Mouse (Mus musculus) brain, embryonic 14.5 days (tissue): ENCODE measurements at regions not wholly inside any gene's neighbourhood (a gene's known extent, or its start where the extent isn't known, plus 50 kb on each side); places are given as distances from the start of the nearest gene placed in this dataset.

Source experiments
- CTCF ChIP-seq: fragments of 200-500 bp; IDR thresholded peaks from 2 replicates; pipeline ENCODE4 v1.5.1; 2012; ENCODE audit warnings: inconsistent platforms, mild to moderate bottlenecking, moderate library complexity, borderline replicate concordance; ENCODE audit not compliant: insufficient read depth, insufficient read length; ENCODE audit errors: extremely low read depth
- POLR2A ChIP-seq: fragments of 200-500 bp; IDR thresholded peaks from 2 replicates; pipeline ENCODE4 v1.6.1; 2012; ENCODE audit warnings: mild to moderate bottlenecking, inconsistent platforms, borderline replicate concordance; ENCODE audit not compliant: poor library complexity, insufficient read depth, insufficient read length, severe bottlenecking; ENCODE audit errors: extremely low read depth

- no peak for TF ChIP-seq POLR2A
- TF ChIP-seq CTCF, result no peak
Measured at GRCm38 (mm10) chr4:142362071-142362470, 122.9 kb upstream of the Kazn start.
